Mouse (Mus musculus) CD4-positive, CD25-positive, alpha-beta regulatory T cell, adult 9 weeks (primary cell): ENCODE results near the gene Ndufaf5. TPM values are rescaled to one million over a fixed set of nuclear protein-coding genes. Genes with fewer than 3 reads are reported as not detected.

Experiments
- polyA plus RNA-seq: library from polyadenylated mRNA; unstranded; fragments of 100-300 nt; shearing (Covaris generic); gene quantifications from one replicate; pipeline ENCODE4 v1.2.1, GENCODE M21; 2017

Ndufaf5 gene
- 23.2 TPM for polyA plus RNA-seq

DNA sequence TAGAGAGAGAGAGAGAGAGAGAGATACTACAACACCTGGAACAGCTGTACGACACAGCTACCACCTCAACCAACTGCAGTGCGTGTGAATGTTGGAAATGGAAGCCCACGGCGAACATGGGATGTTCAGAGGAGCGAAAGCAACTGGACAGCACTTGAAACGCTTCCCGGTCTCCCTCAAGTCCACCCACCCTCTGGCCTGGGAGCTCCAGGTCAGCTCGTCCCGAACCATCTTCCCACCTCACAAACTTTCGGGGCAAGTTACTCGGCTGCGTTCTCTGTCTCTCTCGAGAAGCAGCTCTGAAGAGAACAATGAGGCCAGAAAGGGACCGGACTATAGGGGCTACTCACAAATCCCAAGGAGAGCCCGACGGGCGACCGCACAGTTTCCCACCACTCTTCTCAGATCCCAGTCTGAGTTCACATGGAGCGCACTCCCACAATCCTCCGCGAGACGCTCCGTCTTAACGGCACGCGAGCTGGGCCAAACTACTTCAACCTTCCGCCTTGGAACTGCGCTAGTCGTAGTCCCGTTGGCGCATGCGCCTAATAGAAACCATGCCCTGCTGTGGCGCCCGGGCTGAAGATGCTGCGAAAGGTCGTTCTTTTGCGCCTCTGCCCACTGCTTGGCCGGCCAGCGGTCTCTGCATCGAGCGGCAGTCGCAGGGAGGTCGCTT, at the start of gene Ndufaf5, which contains the start of gene Esf1:
Gene Ndufaf5 (plus strand): TSS at position 523 of the 676 bp plus-strand sequence.
Gene Esf1 (minus strand): TSS at position 438 of the 676 bp plus-strand sequence.

DNA sequence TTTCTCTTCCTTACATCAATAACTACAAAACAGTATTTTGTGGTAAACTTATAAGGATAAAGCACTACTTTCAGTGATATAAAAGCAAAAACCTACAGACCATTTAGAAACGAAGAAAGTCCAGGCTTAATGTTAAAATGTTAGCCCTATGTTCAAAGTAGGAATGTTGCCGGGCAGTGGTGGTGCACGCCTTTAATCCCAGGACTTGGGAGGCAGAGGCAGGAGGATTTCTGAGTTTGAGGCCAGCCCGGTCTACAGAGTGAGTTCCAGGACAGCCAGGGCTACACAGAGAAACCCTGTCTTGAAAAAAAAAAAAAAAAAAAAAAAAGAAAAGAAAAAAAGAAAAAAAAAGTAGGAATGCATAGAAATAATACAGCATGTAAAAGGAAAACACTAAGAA, 18.7 kb upstream of the Ndufaf5 start, which contains the start of gene Gm17374:
Gene Gm17374 (plus strand): TSS at position 301 of the 400 bp plus-strand sequence.

Other genes starting within 250 kb of the Ndufaf5 start
- gene Tasp1, start 103.8 kb upstream of the Ndufaf5 start, polyA plus RNA-seq: 117 TPM
- gene Gm17374, start 18.6 kb upstream of the Ndufaf5 start, polyA plus RNA-seq: not detected
- 23.3 TPM for gene Esf1, start 85 bp upstream of the Ndufaf5 start, polyA plus RNA-seq
- gene Sel1l2, start 219.1 kb downstream of the Ndufaf5 start, polyA plus RNA-seq: not detected
- 0.94 TPM for gene Macrod2, start 224.7 kb downstream of the Ndufaf5 start, polyA plus RNA-seq